Mouse (Mus musculus) olfactory bulb, adult 2 months (tissue): Measurements from ENCODE around the gene Zkscan2.

Experiments
- CTCF ChIP-seq: fragments of 200-500 bp; IDR thresholded peaks from 2 replicates; pipeline ENCODE4 v1.5.1; 2012; ENCODE audit warnings: low read depth, mild to moderate bottlenecking, low read length, moderate library complexity; ENCODE audit not compliant: insufficient read depth
- POLR2A ChIP-seq: fragments of 200-500 bp; IDR thresholded peaks from 2 replicates; pipeline ENCODE4 v1.6.1; 2012; ENCODE audit warnings: mild to moderate bottlenecking, low read depth, low read length, moderate library complexity; ENCODE audit not compliant: insufficient read depth

GRCm38 (mm10) chr7:123503358-123503757 lies 3.1 kb upstream of the Zkscan2 start:
- TF ChIP-seq POLR2A, result no peak
- no peak for TF ChIP-seq CTCF
